Mouse (Mus musculus): ENCODE data around the gene Olfr480.

Gene Olfr480

GRCm38 (mm10) chr7:108067246-108067645, at the start of gene Olfr480:
TSS of gene Olfr480 (minus strand) at chr7:108067346.
- no peak for DNase-seq

- DNase-seq, result no peak
Measured at GRCm38 (mm10) chr7:108100549-108100948, 33.4 kb upstream of the Olfr480 start, which contains the start of gene Olfr483. TSS of gene Olfr483 (plus strand) at chr7:108100849.

- DNase-seq, result no peak
Measured at GRCm38 (mm10) chr7:108097486-108097885, 30.3 kb upstream of the Olfr480 start, which contains the start of gene Olfr482. TSS of gene Olfr482 (minus strand) at chr7:108097586.

GRCm38 (mm10) chr7:108079555-108079954, 12.4 kb upstream of the Olfr480 start, which contains the start of gene Olfr481:
TSS of gene Olfr481 (plus strand) at chr7:108079855.
- DNase-seq, result no peak

- no peak for DNase-seq
Measured at GRCm38 (mm10) chr7:108050393-108050792, 16.8 kb downstream of the Olfr480 start, which contains the start of gene Olfr479. TSS of gene Olfr479 (plus strand) at chr7:108050693.

GRCm38 (mm10) chr7:108033889-108034288, 33.3 kb downstream of the Olfr480 start, which contains the start of gene Olfr478:
TSS of gene Olfr478 (minus strand) at chr7:108033989.
- no peak for DNase-seq

All from kidney, postnatal 25 days (tissue).